Mouse (Mus musculus): ENCODE results near the gene Gm20489. TPM values are rescaled to one million over a fixed set of nuclear protein-coding genes. Genes with fewer than 3 reads are reported as not detected.

Gm20489 gene
- polyA plus RNA-seq (2012; rRNA removed) = not detected in 2 replicates

DNA sequence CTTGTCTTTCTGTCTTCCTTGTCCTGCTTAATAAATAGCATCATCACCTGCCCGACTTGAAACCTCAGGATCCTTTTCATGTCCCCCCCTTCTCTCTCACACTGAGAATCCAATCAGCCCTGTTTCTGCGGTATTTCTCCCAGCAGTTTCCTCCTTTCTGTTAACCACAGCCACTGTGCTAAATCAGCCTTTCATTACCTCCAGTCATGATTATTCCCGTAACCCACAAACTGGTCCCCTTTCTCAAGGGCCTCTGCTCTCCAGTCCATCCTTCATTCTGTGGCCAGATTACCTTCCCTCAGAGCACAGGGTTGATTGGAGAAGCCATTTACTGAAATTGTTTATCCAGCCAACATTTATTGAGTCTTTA lies at the start of gene Gm20489:
Gene Gm20489 (minus strand): TSS at position 269 of the 370 bp plus-strand sequence.

GRCm38 (mm10) chrX:101299055-101299454 lies 30.2 kb upstream of the Gm20489 start, which contains the start of gene Nlgn3:
Gene Nlgn3 (plus strand): TSS chrX:101299168.

GRCm38 (mm10) chrX:101273875-101274738 lies 5.3 kb upstream of the Gm20489 start, which contains the start of gene Med12:
Gene Med12 (plus strand): TSS chrX:101274030.

DNA sequence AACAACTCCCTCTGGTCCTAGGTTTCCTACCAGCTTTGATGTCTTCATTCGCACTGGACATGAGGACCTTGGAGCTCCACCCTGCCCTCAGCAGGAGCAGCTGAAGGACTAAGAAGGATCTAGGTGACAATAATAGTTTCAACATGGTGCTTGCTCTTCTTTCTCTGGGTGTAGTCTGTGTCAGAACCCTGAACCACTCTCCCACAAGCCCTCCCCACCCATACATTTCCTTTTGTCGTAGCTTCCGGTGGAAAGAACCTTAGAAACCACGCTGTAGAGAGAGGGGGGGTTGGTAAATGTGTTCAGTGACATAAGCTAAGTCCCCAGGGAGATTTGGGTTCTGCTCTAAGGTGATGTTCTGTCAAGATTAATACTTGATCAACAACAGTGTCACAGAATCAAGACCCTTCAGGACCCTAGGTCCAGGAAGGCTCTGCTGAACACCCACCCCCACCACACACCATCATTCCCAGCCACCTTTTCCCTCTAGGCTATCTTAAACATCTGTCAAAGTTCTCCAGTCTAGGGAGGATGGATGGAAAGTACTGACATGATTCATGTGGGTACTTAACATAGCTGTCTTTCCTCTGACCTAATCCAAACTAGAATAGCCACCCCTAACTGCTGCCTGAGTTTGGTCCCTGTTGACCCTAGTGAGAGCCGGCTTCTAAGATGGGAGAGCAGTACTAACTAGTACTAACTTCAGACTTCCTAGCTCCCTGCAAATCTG lies 633 bp downstream of the Gm20489 start, which contains the start of gene Il2rg:
Gene Il2rg (minus strand): TSS at position 231 of the 730 bp plus-strand sequence.

GRCm38 (mm10) chrX:101263892-101264291 lies 4.9 kb downstream of the Gm20489 start, which contains the start of gene Gm614:
Gene Gm614 (minus strand): TSS chrX:101263992.

DNA sequence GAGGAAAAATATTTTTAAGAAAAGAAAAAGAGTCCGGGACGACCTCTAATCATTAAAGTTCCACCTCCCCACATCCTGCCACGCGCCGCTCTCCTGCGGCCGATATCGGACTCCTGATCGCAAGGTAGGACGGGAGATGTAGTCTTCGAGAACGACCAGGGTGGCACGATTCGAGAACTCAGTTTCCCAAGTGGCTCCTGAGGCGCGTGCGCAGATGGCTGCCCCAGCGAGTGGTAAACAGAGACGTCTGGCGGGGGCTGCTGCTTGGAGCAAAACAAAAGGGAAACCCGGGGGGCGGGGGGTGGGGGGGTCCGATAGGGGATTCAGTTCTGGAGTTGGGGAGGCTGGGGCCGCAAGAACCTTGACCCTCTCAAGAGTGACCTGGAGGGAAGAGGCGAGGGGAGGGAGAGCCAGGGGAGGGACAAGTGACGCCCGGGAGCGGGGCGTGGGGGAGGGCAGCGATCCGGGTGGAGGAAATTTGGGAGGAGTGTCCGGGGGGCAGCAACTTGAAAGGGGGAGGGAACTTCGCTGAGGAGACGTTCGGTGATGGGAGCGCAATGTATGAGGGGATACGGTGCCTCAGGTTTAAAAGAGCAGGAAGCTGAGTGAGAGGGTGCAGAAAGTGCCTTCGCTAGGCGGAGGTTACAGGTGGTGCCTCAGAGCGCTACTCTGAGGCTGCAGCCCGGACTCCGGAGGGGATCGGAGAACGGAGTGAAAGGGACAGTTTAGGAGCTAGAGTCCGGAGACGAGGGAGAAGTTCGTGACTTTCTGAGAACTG lies 14.7 kb downstream of the Gm20489 start, which contains the start of gene Foxo4:
Gene Foxo4 (plus strand): TSS at position 577 of the 778 bp plus-strand sequence.

GRCm38 (mm10) chrX:101221834-101222795 lies 46.7 kb downstream of the Gm20489 start, which contains the start of gene Snx12:
Gene Snx12 (minus strand): TSS chrX:101222563.

Other genes with a start within 250 kb of the Gm20489 start
- not detected in 2 replicates for gene Tex11, start 209.4 kb downstream of the Gm20489 start, polyA plus RNA-seq (2012; rRNA removed)
- 3.9 and 5.6 TPM in 2 replicates for gene Slc7a3, start 183.0 kb downstream of the Gm20489 start, polyA plus RNA-seq (2012; rRNA removed)
- 10.1 and 11.9 TPM in 2 replicates for gene Snx12, start 46.5 kb downstream of the Gm20489 start, polyA plus RNA-seq (2012; rRNA removed)
- gene Foxo4, start 14.5 kb downstream of the Gm20489 start, polyA plus RNA-seq (2012; rRNA removed) = 47.3 and 51.5 TPM in 2 replicates
- gene Gm614, start 5.0 kb downstream of the Gm20489 start, polyA plus RNA-seq (2012; rRNA removed) = not detected in 2 replicates
- gene Il2rg, start 768 bp downstream of the Gm20489 start, polyA plus RNA-seq (2012; rRNA removed) = 5.0 and 6.7 TPM in 2 replicates
- 105 and 201 TPM in 2 replicates for gene Med12, start 5.0 kb upstream of the Gm20489 start, polyA plus RNA-seq (2012; rRNA removed)
- 0.42 and 0.56 TPM in 2 replicates for gene Nlgn3, start 30.1 kb upstream of the Gm20489 start, polyA plus RNA-seq (2012; rRNA removed)
- gene Gjb1, start 107.4 kb upstream of the Gm20489 start, polyA plus RNA-seq (2012; rRNA removed) = 4.3 and 4.8 TPM in 2 replicates
- 83.2 and 114 TPM in 2 replicates for gene Zmym3, start 151.8 kb upstream of the Gm20489 start, polyA plus RNA-seq (2012; rRNA removed)
- gene Nono, start 160.3 kb upstream of the Gm20489 start, polyA plus RNA-seq (2012; rRNA removed) = 116 and 152 TPM in 2 replicates
- gene Itgb1bp2, start 180.1 kb upstream of the Gm20489 start, polyA plus RNA-seq (2012; rRNA removed) = 0.23 TPM in 1 of 2 replicates, not detected in the other